Mouse (Mus musculus): ENCODE measurements at regions not wholly inside any gene's neighbourhood (a gene's known extent, or its start where the extent isn't known, plus 50 kb on each side); places are given as distances from the start of the nearest gene placed in this dataset.

- no peak for TF ChIP-seq CTCF (IDR thresholded peaks at IDR 0.05; ENCODE audit: insufficient read depth, low read depth, low read length)
- no peak for TF ChIP-seq POLR2A (IDR thresholded peaks at IDR 0.05; ENCODE audit: insufficient read depth, low read depth, low read length)
Measured at GRCm38 (mm10) chr2:11067384-11067783, 104.5 kb upstream of the Prkcq start.
